Mouse (Mus musculus) CH12.LX (cell line): Measurements from ENCODE around the gene 2900026A02Rik. TPM values are rescaled to one million over a fixed set of nuclear protein-coding genes. Genes with fewer than 3 reads are reported as not detected.
"Not testable (repeated sequence)": the region's sequence is repeated elsewhere in the genome, so short reads cannot be mapped to it uniquely, and the experiment has no call there.

Source experiments
- DNase-seq: peaks from one replicate; pipeline ENCODE4 v3.0.0-alpha.2; 2013; ENCODE audit errors: extremely low read depth
- H3K27ac ChIP-seq: 2 replicates; pipeline ENCODE4 v1.5.1; 2012; ENCODE audit warnings: low read depth, mild to moderate bottlenecking, control low read depth, moderate library complexity; ENCODE audit not compliant: insufficient read depth
- H3K27me3 ChIP-seq: replicated peaks from 2 replicates; pipeline ENCODE3; 2012; ENCODE audit warnings: inconsistent platforms
- H3K36me3 ChIP-seq, 2 experiments: replicated peaks in 1 of 2; 2 replicates each; pipeline versions ENCODE3 to v1.6.1; 2012; ENCODE audit warnings: inconsistent platforms in 1 of 2, low read length in 1 of 2, mild to moderate bottlenecking in 1 of 2, mixed read lengths in 1 of 2, moderate library complexity in 1 of 2; ENCODE audit not compliant: control insufficient read depth in 1 of 2, insufficient read depth in 1 of 2
- H3K4me1 ChIP-seq, 2 experiments: 2 replicates each; pipeline ENCODE4 v1.6.1; 2012; ENCODE audit warnings: inconsistent platforms in 1 of 2, moderate library complexity in 1 of 2; ENCODE audit not compliant: insufficient read depth in 2 of 2, control insufficient read depth in 1 of 2
- H3K4me2 ChIP-seq: 2 replicates; pipeline ENCODE4 v1.6.1; 2012; ENCODE audit warnings: low read depth, mild to moderate bottlenecking, control low read depth; ENCODE audit not compliant: poor library complexity, insufficient read depth, severe bottlenecking
- H3K4me3 ChIP-seq, 3 experiments: fragments of 150-350 bp in 1 of 3; sonication (generic) in 1 of 3; replicated peaks in 1 of 3; 2 replicates each; pipeline versions ENCODE3 to v1.5.1; 2011 to 2012; ENCODE audit warnings: low read depth in 2 of 3, low read length in 2 of 3, mild to moderate bottlenecking in 2 of 3, moderate library complexity in 2 of 3, control low read depth in 1 of 3, improper control_type of control experiment in 1 of 3, inconsistent platforms in 1 of 3, mixed read lengths in 1 of 3; ENCODE audit not compliant: poor library complexity in 1 of 3
- H3K79me2 ChIP-seq: replicated peaks from 2 replicates; pipeline ENCODE4 v1.6.1; 2012; ENCODE audit warnings: mild to moderate bottlenecking, moderate library complexity; ENCODE audit not compliant: control insufficient read depth, poor library complexity, insufficient read depth, severe bottlenecking; ENCODE audit errors: extremely low read depth
- H3K9ac ChIP-seq: 2 replicates; pipeline ENCODE4 v1.6.1; 2012; ENCODE audit warnings: low read depth, mild to moderate bottlenecking, control low read depth, moderate library complexity; ENCODE audit not compliant: insufficient read depth
- H3K9me3 ChIP-seq: replicated peaks from 2 replicates; pipeline ENCODE3; 2012; ENCODE audit warnings: low read length, inconsistent platforms, mixed read lengths
- BHLHE40 ChIP-seq: IDR thresholded peaks from 2 replicates; pipeline ENCODE4 v1.6.1; 2011; ENCODE audit warnings: mild to moderate bottlenecking, low read depth, low read length, improper control_type of control experiment
- CTCF ChIP-seq, 2 experiments: IDR thresholded peaks in 1 of 2; conservative IDR thresholded peaks in 1 of 2; 2 replicates each; pipeline ENCODE4 v1.5.1; 2011 to 2012; ENCODE audit warnings: low read depth in 2 of 2, low read length in 2 of 2, improper control_type of control experiment in 1 of 2, inconsistent platforms in 1 of 2, mild to moderate bottlenecking in 1 of 2, moderate library complexity in 1 of 2
- E2F4 ChIP-seq: IDR thresholded peaks from 2 replicates; pipeline ENCODE4 v1.6.1; 2011; ENCODE audit warnings: low read depth, low read length, improper control_type of control experiment; ENCODE audit not compliant: insufficient replicate concordance
- ELF1 ChIP-seq: IDR thresholded peaks from 2 replicates; pipeline ENCODE4 v1.6.1; 2014; ENCODE audit warnings: low read depth, mild to moderate bottlenecking, inconsistent platforms, low read length, improper control_type of control experiment
- ETS1 ChIP-seq: conservative IDR thresholded peaks from 2 replicates; pipeline ENCODE4 v1.6.1; 2012; ENCODE audit warnings: low read depth, mild to moderate bottlenecking, inconsistent platforms, low read length, improper control_type of control experiment, moderate library complexity
- MXI1 ChIP-seq: IDR thresholded peaks from 2 replicates; pipeline ENCODE4 v1.6.1; 2011; ENCODE audit warnings: mild to moderate bottlenecking, low read depth, low read length, improper control_type of control experiment
- NELFE ChIP-seq: IDR thresholded peaks from 2 replicates; pipeline ENCODE4 v1.6.1; 2011; ENCODE audit warnings: low read depth, low read length, improper control_type of control experiment
- PAX5 ChIP-seq: IDR thresholded peaks from 2 replicates; pipeline ENCODE4 v1.6.1; 2012; ENCODE audit warnings: low read length, inconsistent platforms, mixed read lengths
- POLR2AphosphoS2 ChIP-seq: IDR thresholded peaks from 2 replicates; pipeline ENCODE4 v1.6.1; 2011; ENCODE audit warnings: low read depth, low read length, improper control_type of control experiment
- RAD21 ChIP-seq: IDR thresholded peaks from 2 replicates; pipeline ENCODE4 v1.6.1; 2011; ENCODE audit warnings: low read depth, mild to moderate bottlenecking, low read length, improper control_type of control experiment, moderate library complexity
- SMC3 ChIP-seq: IDR thresholded peaks from 2 replicates; pipeline ENCODE4 v1.6.1; 2011; ENCODE audit warnings: low read depth, low read length, improper control_type of control experiment
- UBTF ChIP-seq: IDR thresholded peaks from 2 replicates; pipeline ENCODE4 v1.6.1; 2012; ENCODE audit warnings: low read depth, mild to moderate bottlenecking, inconsistent platforms, low read length, improper control_type of control experiment, moderate library complexity
- dilution Hi-C: fragments of 300-500 bp; cut with MboI; formaldehyde crosslinking; loops from 2 replicates; pipeline ENCODE4 v1.14.3; 2020; ENCODE audit warnings: low sequenced_read_pairs; ENCODE audit not compliant: extremely low pct_unique_long_range_greater_than_20kb, extremely low pct_ligation_motif_present
- in situ Hi-C: fragments of 300-500 bp; cut with MboI; formaldehyde crosslinking; loops from 3 replicates; pipeline ENCODE4 v1.14.3; 2019; ENCODE audit warnings: low sequenced_read_pairs, low pct_ligation_motif_present, low pct_unique_long_range_greater_than_20kb, mixed read lengths
- polyA plus RNA-seq: library from polyadenylated mRNA; unstranded; fragments of >175 nt; gene quantifications from 2 replicates; pipeline ENCODE4 v1.2.1, GENCODE M21; 2012; ENCODE audit warnings: low read depth; ENCODE audit not compliant: insufficient read length
- total RNA-seq, 2 experiments: library from RNA; depleted of rRNA; stranded (reverse); fragments of 300-350 nt in 1 of 2; fragments of >200 nt in 1 of 2; gene quantifications; 2 replicates each; pipeline ENCODE4 v1.2.3; 2012 to 2014

The 2900026A02Rik gene
- total and polyA plus RNA-seq, 3 experiments: 0.85 to 4.6 (median 0.93) TPM

GRCm38 (mm10) chr5:113110929-113111328 is 110.1 kb downstream of the 2900026A02Rik start:
- in situ Hi-C loops: no loop called here
- peak overlapping the region; percentile 11; the same call in 1 of the 2 replicates for H3K27ac ChIP-seq
- no peak overlapping the region for H3K4me3 ChIP-seq
- H3K79me2 ChIP-seq: no peaks in the 10 kb centered on the region
- dilution Hi-C loops: no loop called here
- no peak overlapping the region for H3K9ac ChIP-seq
- H3K27me3 ChIP-seq: no peaks in the 10 kb centered on the region
- peaks cover 17 to 62% of the 10 kb centered on the region in 2 experiments for H3K4me1 ChIP-seq
- peaks cover 3% of the 10 kb centered on the region for H3K9me3 ChIP-seq
- H3K36me3 ChIP-seq: peaks cover 0 to 2% of the 10 kb centered on the region in 2 experiments
- no peak overlapping the region for H3K4me2 ChIP-seq
- TF ChIP-seq ETS1 (no peak), POLR2AphosphoS2 (no peak), ELF1 (no peak)
- TF ChIP-seq, all 38 proteins: peak for 0
- no peak for DNase-seq

GRCm38 (mm10) chr5:113109651-113110050 is 111.4 kb downstream of the 2900026A02Rik start:
- H3K4me2 ChIP-seq, H3K4me3 ChIP-seq, H3K36me3 ChIP-seq, H3K27ac ChIP-seq, H3K9me3 ChIP-seq, H3K79me2 ChIP-seq, dilution Hi-C loops, DNase-seq, H3K9ac ChIP-seq, H3K27me3 ChIP-seq: not testable (repeated sequence)
- peaks cover 11 to 59% of the 10 kb centered on the region in 2 experiments for H3K4me1 ChIP-seq
- peak; percentile 42 for TF ChIP-seq SMC3
- TF ChIP-seq CTCF (conservative IDR thresholded peaks at IDR 0.05 in 1 of 2, IDR thresholded peaks at IDR 0.05 in 1 of 2; ENCODE audit: low read depth in 2 of 2, low read length in 2 of 2): peak; percentile 18 to 40; a peak in 2 of 4 replicates
- peak; percentile 26 for TF ChIP-seq RAD21
- in situ Hi-C loops: loop anchor here (5.0 kb wide), 1 partner anchor 58 kb away; no protein-coding TSS in a partner anchor

- H3K4me2 ChIP-seq: no peak overlapping the region
Observed at GRCm38 (mm10) chr5:113108165-113108764, 112.8 kb downstream of the 2900026A02Rik start.

More at GRCm38 (mm10) chr5:113108165-113108764, 112.8 kb downstream of the 2900026A02Rik start:
- dilution Hi-C loops: no loop called here
- H3K9ac ChIP-seq: no peak overlapping the region
- no peak for TF ChIP-seq MXI1
- TF ChIP-seq E2F4: no peak
- no peak for TF ChIP-seq UBTF
- TF ChIP-seq BHLHE40: no peak
- no peak for TF ChIP-seq PAX5
- TF ChIP-seq NELFE: no peak
- in situ Hi-C loops: loop anchor here (5.0 kb wide), 1 partner anchor 59 kb away; no protein-coding TSS in a partner anchor
- peaks cover 3% of the 10 kb centered on the region for H3K9me3 ChIP-seq
- no peak for DNase-seq
- H3K79me2 ChIP-seq: no peaks in the 10 kb centered on the region
- no peaks in the 10 kb centered on the region for H3K27me3 ChIP-seq
- no peak overlapping the region for H3K27ac ChIP-seq
- H3K36me3 ChIP-seq: no peaks in the 10 kb centered on the region
- H3K4me1 ChIP-seq: peaks cover 6 to 58% of the 10 kb centered on the region in 2 experiments
- no peak overlapping the region for H3K4me3 ChIP-seq
